Mouse (Mus musculus) heart, adult 2 months (tissue): ENCODE measurements around the gene Kremen1. TPM values are rescaled to one million over a fixed set of nuclear protein-coding genes. Genes with fewer than 3 reads are reported as not detected.

Experiments used
- DNase-seq, 2 experiments: peaks; one replicate each; pipeline ENCODE4 v3.0.0; 2021
- H3K27ac ChIP-seq: fragments of 200-600 bp; 2 replicates; pipeline ENCODE4 v1.8.1; 2022
- H3K27me3 ChIP-seq: fragments of 200-500 bp; 2 replicates; pipeline ENCODE4 v1.6.1; 2012; ENCODE audit warnings: mild to moderate bottlenecking, low read length, inconsistent platforms, mixed read lengths; ENCODE audit not compliant: control insufficient read depth, insufficient read depth
- H3K36me3 ChIP-seq: fragments of 200-500 bp; 2 replicates; pipeline ENCODE4 v1.6.1; 2012; ENCODE audit warnings: low read length, inconsistent platforms; ENCODE audit not compliant: control insufficient read depth, insufficient read depth
- H3K4me1 ChIP-seq: fragments of 200-500 bp; 2 replicates; pipeline ENCODE4 v1.6.1; 2011; ENCODE audit warnings: low read length; ENCODE audit not compliant: control insufficient read depth, insufficient read depth
- H3K4me3 ChIP-seq: fragments of 200-600 bp; 2 replicates; pipeline ENCODE4 v1.8.1; 2022
- H3K79me2 ChIP-seq: fragments of 200-500 bp; replicated peaks from 2 replicates; pipeline ENCODE4 v1.6.1; 2012; ENCODE audit warnings: mild to moderate bottlenecking, inconsistent platforms, low read length, moderate library complexity, mixed read lengths; ENCODE audit not compliant: control insufficient read depth, insufficient read depth
- H3K9ac ChIP-seq: fragments of 200-500 bp; 2 replicates; pipeline ENCODE4 v1.6.1; 2012; ENCODE audit warnings: low read depth, mild to moderate bottlenecking, control low read depth, inconsistent platforms, low read length, mixed read lengths
- CTCF ChIP-seq: fragments of 200-600 bp; IDR thresholded peaks from 2 replicates; pipeline ENCODE4 v1.8.1; 2022; ENCODE audit warnings: antibody characterized with exemption, mild to moderate bottlenecking, moderate library complexity
- EP300 ChIP-seq: fragments of 200-500 bp; IDR thresholded peaks from 2 replicates; pipeline ENCODE4 v1.6.1; 2011; ENCODE audit warnings: low read depth, low read length, control low read depth; ENCODE audit not compliant: insufficient read depth
- POLR2A ChIP-seq: fragments of 200-500 bp; IDR thresholded peaks from 2 replicates; pipeline ENCODE4 v1.6.1; 2011; ENCODE audit warnings: mild to moderate bottlenecking, low read depth, low read length, control low read depth; ENCODE audit not compliant: insufficient read depth
- WGBS: fragments of 180-500 bp; shearing (Covaris S2); methylation state at CpG from one replicate; pipeline ENCODE4 v1.1.7; 2018; 5-methylcytosine and 5-hydroxymethylcytosine counted together
- intact Hi-C: fragments of 180-260 bp; cut with DNase I; formaldehyde crosslinking; loops from one replicate; pipeline ENCODE4 v1.15.1; 2025
- polyA plus RNA-seq: library from polyadenylated mRNA; depleted of rRNA; stranded (reverse); fragments of >200 nt; gene quantifications from 2 replicates; pipeline ENCODE4 v1.2.3, GENCODE M21; 2012; rRNA removed
- total RNA-seq, 2 experiments: library from RNA; stranded (reverse); gene quantifications; 2 replicates each; pipeline ENCODE4 v1.2.3; 2021

Gene Kremen1
- total and polyA plus RNA-seq, 3 experiments, result 59.7 to 93.9 (median 80.3) TPM

DNA sequence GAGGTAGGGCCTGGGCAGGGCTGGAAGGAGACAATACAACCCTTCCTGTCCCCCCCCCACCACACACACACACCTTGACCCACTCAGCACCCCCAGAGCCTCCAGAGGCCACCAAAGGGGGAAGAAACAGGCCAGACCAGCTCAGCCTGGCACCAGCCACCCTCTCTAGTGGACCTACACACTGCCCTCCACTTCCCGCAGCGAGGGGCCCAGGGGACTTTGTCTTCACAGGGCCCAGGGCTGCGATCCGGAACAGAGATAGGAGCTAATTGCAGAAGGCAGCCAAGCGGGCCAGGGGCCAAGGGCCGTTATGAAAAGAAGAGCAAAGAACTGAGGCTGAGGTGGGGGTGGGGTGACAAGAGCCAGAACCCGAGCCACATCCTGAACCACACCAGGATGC is 112.1 kb downstream of the Kremen1 start:
- 47% methylated on average over 7 of the region's 7 CpGs for WGBS
- no peak overlapping the region for H3K27ac ChIP-seq
- no peak for DNase-seq
- H3K27me3 ChIP-seq, result no peaks in the 10 kb centered on the region
- TF ChIP-seq EP300 (no peak), POLR2A (no peak), CTCF (no peak)
- H3K9ac ChIP-seq, result no peak overlapping the region
- H3K36me3 ChIP-seq, result no peaks in the 10 kb centered on the region
- no peaks in the 10 kb centered on the region for H3K4me1 ChIP-seq
- H3K79me2 ChIP-seq, result no peaks in the 10 kb centered on the region
- intact Hi-C loops, result no loop called here
- no peak overlapping the region for H3K4me3 ChIP-seq

DNA sequence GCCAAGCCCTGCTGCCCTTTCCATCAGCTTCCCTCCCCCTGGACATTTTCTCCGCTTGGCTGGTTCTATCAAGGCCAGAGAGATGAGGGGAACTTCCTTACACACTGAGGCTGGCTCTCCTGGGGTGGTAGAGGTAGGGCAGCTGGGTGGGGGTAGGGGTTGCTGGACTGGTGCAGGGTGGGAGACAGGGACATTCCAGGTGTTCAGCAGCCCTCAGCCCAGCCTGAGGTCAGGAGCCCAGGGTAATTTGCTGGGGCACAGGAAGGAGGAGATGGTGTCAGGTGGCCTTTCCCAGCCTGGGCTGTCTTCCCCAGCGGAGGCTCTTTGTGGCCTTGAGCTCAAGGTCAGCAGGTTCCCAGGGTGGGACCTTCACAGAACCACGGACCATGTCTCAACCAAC is 115.8 kb downstream of the Kremen1 start:
- WGBS, result 82% methylated on average over 3 of the region's 3 CpGs
- DNase-seq, result no peak
- intact Hi-C loops, result no loop called here
- H3K27me3 ChIP-seq, result no peaks in the 10 kb centered on the region
- H3K27ac ChIP-seq, result no peak overlapping the region
- H3K9ac ChIP-seq, result no peak overlapping the region
- H3K4me1 ChIP-seq, result peaks cover 8% of the 10 kb centered on the region
- no peaks in the 10 kb centered on the region for H3K36me3 ChIP-seq
- H3K79me2 ChIP-seq, result no peaks in the 10 kb centered on the region
- no peak overlapping the region for H3K4me3 ChIP-seq
- TF ChIP-seq POLR2A, result no peak
- no peak for TF ChIP-seq CTCF
- TF ChIP-seq EP300, result no peak

DNA sequence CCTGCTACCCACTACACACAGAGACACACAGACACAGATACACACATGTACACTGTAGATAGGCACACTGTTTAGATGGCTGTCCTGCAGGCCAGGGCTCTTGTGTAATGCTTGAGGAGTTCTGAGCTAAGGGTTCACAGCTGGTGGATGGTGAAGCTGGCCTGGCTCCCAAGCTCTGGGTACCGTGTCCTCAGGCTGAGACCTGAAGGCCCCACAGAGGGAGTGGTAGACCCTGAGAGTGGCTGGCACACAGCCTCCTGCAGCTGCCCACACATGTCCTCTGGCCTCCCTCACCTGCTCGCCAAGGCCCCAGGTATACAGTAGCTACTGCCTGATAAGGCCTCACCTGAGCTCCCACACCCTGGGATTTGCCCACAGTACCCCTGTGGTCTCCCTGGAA is 119.4 kb downstream of the Kremen1 start:
- intact Hi-C loops, result no loop called here
- TF ChIP-seq POLR2A, result no peak
- TF ChIP-seq EP300, result no peak
- TF ChIP-seq CTCF, result no peak
- no peak overlapping the region for H3K4me3 ChIP-seq
- no peaks in the 10 kb centered on the region for H3K27me3 ChIP-seq
- no peak overlapping the region for H3K9ac ChIP-seq
- no peaks in the 10 kb centered on the region for H3K36me3 ChIP-seq
- H3K4me1 ChIP-seq, result peaks cover 12% of the 10 kb centered on the region
- H3K79me2 ChIP-seq, result no peaks in the 10 kb centered on the region
- H3K27ac ChIP-seq, result no peak overlapping the region
- 85% methylated on average over 2 of the region's 2 CpGs for WGBS
- no peak for DNase-seq

Other genes with a start within 250 kb of the Kremen1 start
- gene Rasl10a, start 203.4 kb downstream of the Kremen1 start, total RNA-seq, result 1 to 10 TPM; 5.0 to 8.1 TPM
- 5.2 and 5.4 TPM in 2 replicates for gene Rasl10a, start 203.4 kb downstream of the Kremen1 start, polyA plus RNA-seq
- 10 to 100 TPM; 18.2 to 21.0 TPM for gene Gas2l1, start 196.2 kb downstream of the Kremen1 start, total RNA-seq
- gene Gas2l1, start 196.2 kb downstream of the Kremen1 start, polyA plus RNA-seq, result 22.5 and 27.9 TPM in 2 replicates
- gene Rhbdd3, start 162.6 kb downstream of the Kremen1 start, total RNA-seq, result 10 to 100 TPM; 21.2 to 23.3 TPM
- 30.9 and 34.4 TPM in 2 replicates for gene Rhbdd3, start 162.6 kb downstream of the Kremen1 start, polyA plus RNA-seq
- 10 to 100 TPM; 89.7 to 92.3 TPM for gene Ewsr1, start 162.3 kb downstream of the Kremen1 start, total RNA-seq
- gene Ewsr1, start 162.3 kb downstream of the Kremen1 start, polyA plus RNA-seq, result 164 and 193 TPM in 2 replicates
- 1 to 10 TPM in 1 of 2 experiments, under 1 TPM in 1; 0.82 to 1.2 TPM for gene Emid1, start 109.3 kb downstream of the Kremen1 start, total RNA-seq
- 2.5 and 3.8 TPM in 2 replicates for gene Emid1, start 109.3 kb downstream of the Kremen1 start, polyA plus RNA-seq
- gene Znrf3, start 183.3 kb upstream of the Kremen1 start, total RNA-seq, result 1 to 10 TPM; 7.3 TPM
- 2.9 and 4.4 TPM in 2 replicates for gene Znrf3, start 183.3 kb upstream of the Kremen1 start, polyA plus RNA-seq